Mouse (Mus musculus): ENCODE results near the gene Lrrc8d. TPM values are rescaled to one million over a fixed set of nuclear protein-coding genes. Genes with fewer than 3 reads are reported as not detected.

Gene Lrrc8d
- polyA plus RNA-seq, 1 experiment: not detected

DNA sequence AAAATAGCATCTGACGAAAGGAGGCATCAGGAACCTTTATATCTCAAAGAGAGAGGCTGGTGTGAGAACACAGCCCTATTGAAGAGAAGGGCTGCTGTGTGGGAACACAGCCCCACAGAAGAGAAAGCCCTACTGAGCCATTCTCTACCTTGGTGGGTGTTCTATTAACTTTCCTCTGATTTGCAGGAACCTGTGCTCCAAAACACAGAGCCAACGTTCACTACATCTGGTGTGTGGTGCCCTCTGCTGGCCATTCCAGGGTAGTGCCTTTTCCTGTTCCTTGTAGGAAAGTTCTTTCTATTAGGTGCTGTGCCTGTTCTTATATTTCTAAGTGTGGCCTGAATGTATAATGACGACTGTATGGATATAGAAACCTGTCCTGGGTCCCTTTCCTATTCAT is 168.8 kb downstream of the Lrrc8d start:
- no peak for TF ChIP-seq GATA1 (IDR thresholded peaks at IDR 0.05; ENCODE audit: low read length)

DNA sequence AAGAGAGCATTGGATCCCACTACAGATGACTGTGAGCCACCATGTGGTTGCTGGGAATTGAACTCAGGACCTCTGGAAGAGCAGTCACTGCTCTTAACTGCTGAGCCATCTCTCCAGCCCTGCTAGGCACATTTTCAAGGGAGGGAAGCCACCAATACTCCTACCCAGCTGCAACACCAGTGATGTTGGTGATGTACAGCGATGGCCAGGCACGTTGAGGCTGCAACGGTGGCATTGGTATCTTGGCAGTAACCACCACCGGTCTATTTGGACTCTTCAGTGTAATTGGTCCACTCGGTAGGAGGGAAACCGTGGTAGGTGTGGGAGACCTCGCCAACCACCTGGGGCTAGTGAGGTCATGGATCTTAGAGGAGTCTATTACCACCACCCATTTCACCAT is 170.0 kb downstream of the Lrrc8d start:
- no peak for TF ChIP-seq GATA1 (IDR thresholded peaks at IDR 0.05; ENCODE audit: low read length)

GRCm38 (mm10) chr5:105871140-105871539 is 171.4 kb downstream of the Lrrc8d start:
- TF ChIP-seq GATA1 (IDR thresholded peaks at IDR 0.05; ENCODE audit: low read length): no peak

DNA sequence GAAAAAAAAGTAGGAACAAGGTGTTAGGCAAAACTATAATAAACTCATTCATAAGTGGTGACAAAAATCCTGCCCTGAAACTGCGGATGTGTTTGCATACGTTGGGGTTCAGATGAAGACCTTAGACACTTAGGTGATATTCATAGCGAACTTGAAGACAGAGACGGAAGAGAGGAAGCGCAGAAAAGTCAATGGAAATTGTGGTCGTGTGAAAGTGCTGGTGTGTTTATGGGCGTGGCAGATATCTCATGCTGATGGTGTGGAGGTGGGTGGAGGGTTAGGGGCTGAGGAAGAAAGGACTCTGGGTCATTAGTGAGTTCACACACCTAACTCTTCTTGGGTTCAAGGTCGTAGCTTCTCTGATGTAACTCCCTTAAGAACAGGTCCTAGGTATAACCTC is 172.4 kb downstream of the Lrrc8d start:
- TF ChIP-seq GATA1 (IDR thresholded peaks at IDR 0.05; ENCODE audit: low read length): no peak

- no peak for TF ChIP-seq GATA1 (IDR thresholded peaks at IDR 0.05; ENCODE audit: low read length)
Observed at GRCm38 (mm10) chr5:105872916-105873315, 173.1 kb downstream of the Lrrc8d start.

GRCm38 (mm10) chr5:105873774-105874173 is 174.0 kb downstream of the Lrrc8d start:
- TF ChIP-seq GATA1 (IDR thresholded peaks at IDR 0.05; ENCODE audit: low read length): no peak

- TF ChIP-seq GATA1 (IDR thresholded peaks at IDR 0.05; ENCODE audit: low read length): no peak
Observed at GRCm38 (mm10) chr5:105874476-105874875, 174.7 kb downstream of the Lrrc8d start.

DNA sequence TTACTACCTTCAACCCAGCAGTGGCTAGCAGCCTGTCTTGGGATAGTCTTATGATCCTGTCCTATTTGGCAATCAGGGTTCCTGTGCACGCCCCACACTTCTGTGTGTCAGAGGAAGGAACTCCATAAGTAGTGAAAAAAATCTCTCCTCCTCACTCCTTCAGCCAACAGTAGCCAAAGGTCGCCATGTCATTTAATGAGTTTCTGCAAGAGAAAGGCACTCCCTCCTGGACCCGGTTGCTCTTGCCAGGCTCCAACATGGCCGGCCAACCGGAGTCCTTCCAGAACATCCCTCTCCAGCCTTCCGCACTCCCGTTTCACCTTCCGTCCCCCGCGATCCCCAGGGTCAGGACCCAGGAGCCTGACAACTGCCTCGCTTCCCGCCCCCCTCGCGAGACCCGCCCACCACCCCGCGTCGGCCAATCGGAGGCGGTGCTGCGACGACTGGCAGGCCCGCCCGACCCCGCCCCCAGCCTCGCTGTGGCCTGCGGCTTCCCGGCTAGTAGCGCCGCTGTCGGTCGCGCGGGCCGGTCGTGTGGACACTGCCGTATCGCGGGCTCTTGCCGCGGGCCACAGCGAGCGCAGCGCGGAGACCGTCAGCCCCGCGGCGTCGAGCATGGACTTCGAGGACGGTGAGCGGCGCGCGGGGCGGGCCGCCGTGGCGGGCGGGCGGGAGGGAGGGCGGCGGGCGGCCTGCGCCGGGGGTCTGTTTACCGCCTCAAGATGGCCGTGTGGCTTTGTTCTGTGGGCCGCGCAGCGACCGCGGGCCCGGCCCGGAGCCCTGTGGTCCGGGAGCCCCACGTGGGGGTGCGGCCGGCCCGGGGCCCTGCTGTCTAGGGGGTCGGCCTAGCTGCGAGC is 176.5 kb downstream of the Lrrc8d start, which contains the start of gene Zfp326:
Zfp326 (plus strand) TSS at position 498 of the 857 bp plus-strand sequence.
- no peak for TF ChIP-seq GATA1 (IDR thresholded peaks at IDR 0.05; ENCODE audit: low read length)

DNA sequence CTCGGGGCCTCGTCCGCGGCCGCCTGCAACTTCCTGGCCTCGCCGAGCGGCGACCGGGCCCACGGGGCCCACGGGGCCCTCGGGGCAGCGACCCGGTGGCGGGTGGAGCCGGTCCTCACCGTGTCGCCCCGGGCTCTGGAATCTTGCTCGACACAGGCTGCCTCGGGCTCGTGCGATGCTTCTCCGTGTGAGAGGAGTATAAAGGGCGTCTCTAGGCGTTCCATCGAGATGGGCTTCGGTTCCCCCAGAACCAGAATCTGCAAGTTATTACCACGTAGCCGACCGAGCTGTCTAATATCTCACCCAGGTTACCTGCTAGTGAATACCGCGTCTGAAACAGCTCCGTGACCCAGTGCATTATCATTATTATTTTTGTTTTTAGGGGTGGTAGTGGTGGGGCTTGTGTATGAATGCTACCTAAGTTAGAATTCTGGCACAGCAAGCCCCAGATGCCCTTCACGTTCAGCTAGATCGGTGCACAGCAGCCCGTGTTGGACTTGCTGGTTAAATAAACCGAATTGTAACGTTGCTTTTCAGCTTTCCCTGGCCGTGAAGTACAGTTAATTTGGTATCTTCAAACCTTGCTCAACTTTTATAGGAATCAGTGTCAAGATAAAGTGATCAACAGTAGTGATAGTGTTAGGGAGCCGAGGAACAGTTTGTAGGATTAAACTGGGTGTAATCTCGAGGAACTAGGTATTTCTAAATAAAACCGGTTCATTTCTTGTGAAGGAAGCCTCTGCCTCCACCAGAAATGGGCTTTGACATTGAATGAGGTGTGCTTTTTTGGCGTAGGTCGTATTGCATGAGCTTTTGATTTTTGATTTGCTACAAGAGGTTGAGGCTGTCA is 177.4 kb downstream of the Lrrc8d start:
- TF ChIP-seq GATA1 (IDR thresholded peaks at IDR 0.05; ENCODE audit: low read length): no peak

Other genes starting within 250 kb of the Lrrc8d start
- gene Lrrc8c, start 180.6 kb upstream of the Lrrc8d start, polyA plus RNA-seq (2012): 106 and 129 TPM in 2 replicates
- 8.7 and 11.1 TPM in 2 replicates for gene Zfp326, start 176.6 kb downstream of the Lrrc8d start, polyA plus RNA-seq (2012)